Mouse (Mus musculus) gonadal fat pad, adult 2 months (tissue): Measurements from ENCODE around the gene Wdr12. TPM values are rescaled to one million over a fixed set of nuclear protein-coding genes. Genes with fewer than 3 reads are reported as not detected.

Experiments
- polyA plus RNA-seq: library from polyadenylated mRNA; depleted of rRNA; stranded (reverse); fragments of >200 nt; gene quantifications from 2 replicates; pipeline ENCODE4 v1.2.3, GENCODE M21; 2012; rRNA removed

The Wdr12 gene
- polyA plus RNA-seq, 1 experiment = 8.9 TPM

Other genes starting within 250 kb of the Wdr12 start
- 9.6 and 13.3 TPM in 2 replicates for gene Fam117b, start 185.6 kb downstream of the Wdr12 start, polyA plus RNA-seq
- 0.27 and 0.43 TPM in 2 replicates for gene Ica1l, start 55.5 kb downstream of the Wdr12 start, polyA plus RNA-seq
- gene Carf, start 398 bp downstream of the Wdr12 start, polyA plus RNA-seq = 4.4 and 5.6 TPM in 2 replicates
- 4.6 and 5.1 TPM in 2 replicates for gene Nbeal1, start 82.0 kb upstream of the Wdr12 start, polyA plus RNA-seq
- 9.2 and 11.3 TPM in 2 replicates for gene Cyp20a1, start 244.7 kb upstream of the Wdr12 start, polyA plus RNA-seq